Mouse (Mus musculus): Measurements from ENCODE around the gene Synpo2l.
"Not testable (repeated sequence)": the region's sequence is repeated elsewhere in the genome, so short reads cannot be mapped to it uniquely, and the experiment has no call there.

Synpo2l gene

GRCm38 (mm10) chr14:20645547-20645946 is 22.6 kb downstream of the Synpo2l start:
- intact Hi-C loops (cut with DNase I) = no loop called here

- intact Hi-C loops (cut with DNase I) = no loop called here
Observed at GRCm38 (mm10) chr14:20641438-20641875, 26.7 kb downstream of the Synpo2l start.

DNA sequence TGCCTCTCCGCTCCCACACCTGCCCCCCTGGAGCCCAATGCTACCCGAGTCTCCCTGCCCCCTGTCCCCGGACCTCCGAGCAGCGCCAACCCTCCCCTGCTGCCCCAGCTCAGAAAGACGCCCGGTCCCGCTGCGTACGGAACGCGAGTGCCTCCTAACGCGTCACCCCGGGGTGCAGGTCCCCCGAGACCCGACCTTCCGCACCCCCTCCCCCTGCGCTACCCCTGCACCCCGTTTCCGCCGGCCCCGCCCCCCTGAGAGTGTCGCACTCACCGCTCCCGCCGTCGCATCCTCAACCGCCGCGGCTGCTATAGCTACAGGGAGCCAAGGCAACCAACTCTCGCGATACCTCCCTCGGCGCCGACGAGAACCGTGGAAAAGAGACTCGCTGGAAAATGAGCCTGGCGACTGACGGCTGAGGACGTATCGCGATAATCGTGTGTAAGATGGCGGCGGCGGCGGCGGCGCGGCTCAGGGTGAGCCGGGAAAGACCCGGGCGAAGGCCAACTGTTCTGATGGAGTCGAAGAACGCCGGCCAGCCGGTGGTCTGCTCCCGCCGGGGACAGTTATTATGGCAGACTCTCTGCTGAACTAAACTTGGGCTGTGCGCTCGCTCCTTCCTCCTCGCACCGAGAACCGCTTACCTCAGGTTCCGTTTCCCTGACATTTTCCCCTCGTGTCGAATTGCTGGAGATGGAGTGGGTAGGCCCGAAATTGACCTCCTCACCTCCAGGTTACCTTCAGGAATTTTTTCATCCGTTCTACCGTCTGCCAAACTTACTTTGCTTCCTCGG is 27.3 kb downstream of the Synpo2l start, which contains the start of gene Usp54:
Gene Usp54, minus strand, starts transcription at position 420 of the 794 bp plus-strand sequence.
- intact Hi-C loops (cut with DNase I) = no loop called here

GRCm38 (mm10) chr14:20639918-20640619 is 28.1 kb downstream of the Synpo2l start:
- intact Hi-C loops (cut with DNase I) = no loop called here

GRCm38 (mm10) chr14:20638702-20639101 is 29.5 kb downstream of the Synpo2l start:
- intact Hi-C loops (cut with DNase I) = no loop called here

- intact Hi-C loops (cut with DNase I) = no loop called here
Observed at GRCm38 (mm10) chr14:20637818-20638574, 30.2 kb downstream of the Synpo2l start.

GRCm38 (mm10) chr14:20636968-20637367 is 31.2 kb downstream of the Synpo2l start:
- intact Hi-C loops (cut with DNase I) = not testable (repeated sequence)

GRCm38 (mm10) chr14:20635546-20635945 is 32.6 kb downstream of the Synpo2l start:
- intact Hi-C loops (cut with DNase I) = no loop called here

DNA sequence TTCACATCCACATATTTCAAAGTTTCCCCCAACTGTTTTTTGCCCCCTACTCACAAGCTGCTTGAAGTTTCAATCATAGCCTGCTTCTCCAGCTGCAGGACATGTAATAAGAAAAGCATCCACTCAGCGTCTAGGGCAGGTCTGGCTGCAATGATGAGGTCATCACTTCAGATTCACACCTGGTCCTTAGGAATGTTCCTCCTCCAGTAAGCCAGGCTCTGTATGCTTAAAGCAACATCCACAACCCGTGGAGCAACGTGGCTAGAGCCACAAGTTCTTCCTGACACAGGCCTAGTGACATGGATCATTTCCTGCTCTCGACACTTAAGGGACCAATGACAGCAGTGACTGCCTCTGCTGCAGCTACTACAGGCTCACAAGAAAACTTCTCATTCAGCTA is 36.9 kb downstream of the Synpo2l start:
- intact Hi-C loops (cut with DNase I) = no loop called here

- intact Hi-C loops (cut with DNase I) = no loop called here
Observed at GRCm38 (mm10) chr14:20626971-20627370, 41.2 kb downstream of the Synpo2l start.

GRCm38 (mm10) chr14:20626447-20626846 is 41.7 kb downstream of the Synpo2l start:
- intact Hi-C loops (cut with DNase I) = no loop called here

GRCm38 (mm10) chr14:20622907-20623306 is 45.2 kb downstream of the Synpo2l start:
- intact Hi-C loops (cut with DNase I) = no loop called here

DNA sequence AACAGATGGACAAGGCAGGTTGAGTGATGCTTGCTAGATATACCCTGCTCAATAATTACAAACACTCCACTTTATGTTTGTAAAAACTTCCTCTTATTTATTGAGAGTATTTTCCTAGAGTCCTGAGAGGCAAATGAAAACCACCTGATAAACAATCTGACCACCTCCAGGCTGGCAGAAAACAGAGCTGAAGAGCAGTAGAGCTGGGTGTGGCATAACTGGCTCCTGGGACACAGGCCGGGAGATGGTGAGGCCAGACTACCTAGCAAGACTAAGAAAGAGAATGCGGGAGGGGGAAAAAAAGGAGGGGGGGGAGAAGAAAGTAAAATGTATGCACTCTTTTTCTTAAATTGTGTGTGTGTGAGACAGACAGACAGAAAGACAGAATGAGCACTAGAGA is 45.7 kb downstream of the Synpo2l start:
- intact Hi-C loops (cut with DNase I) = no loop called here

DNA sequence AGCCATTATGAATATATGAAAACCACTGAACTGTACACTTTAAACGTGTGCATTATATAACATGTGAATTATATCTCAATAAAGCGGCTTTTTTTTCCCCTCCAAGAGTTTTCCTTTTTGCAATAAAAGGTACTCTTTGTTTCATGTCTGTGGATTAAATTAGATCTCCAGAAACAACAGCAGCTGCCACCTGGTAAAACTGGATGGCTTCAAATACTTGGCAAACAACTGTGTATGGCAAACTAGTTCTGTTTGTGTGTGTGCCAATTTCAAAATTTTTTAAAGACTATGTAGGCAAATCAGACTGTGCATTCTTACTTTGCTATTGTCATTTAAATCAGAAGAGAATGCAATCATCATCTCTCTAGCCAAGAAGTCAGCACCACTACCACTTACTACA is 46.3 kb downstream of the Synpo2l start:
- intact Hi-C loops (cut with DNase I) = no loop called here

- intact Hi-C loops (cut with DNase I) = no loop called here
Observed at GRCm38 (mm10) chr14:20619131-20619530, 49.0 kb downstream of the Synpo2l start.

- intact Hi-C loops (cut with DNase I) = no loop called here
Observed at GRCm38 (mm10) chr14:20618211-20618610, 49.9 kb downstream of the Synpo2l start.

DNA sequence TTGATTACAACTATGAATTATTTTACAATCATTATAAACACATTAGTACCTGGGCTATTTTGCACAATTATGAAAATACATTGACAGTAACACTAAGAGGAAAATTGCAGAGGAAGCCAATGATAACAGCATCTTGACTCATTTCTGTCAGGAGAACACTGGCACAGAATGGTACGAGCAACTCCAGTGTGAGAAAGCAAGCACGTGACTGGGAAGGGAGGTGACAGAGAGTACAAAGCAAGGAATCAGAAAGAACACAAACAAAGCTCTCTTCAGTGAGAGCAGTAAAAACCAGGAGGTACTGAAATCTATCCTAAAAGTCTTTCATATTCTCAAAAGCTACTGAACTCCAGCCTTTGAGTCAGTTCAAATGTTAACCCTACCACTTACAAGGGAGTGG is 51.7 kb downstream of the Synpo2l start:
- intact Hi-C loops (cut with DNase I) = no loop called here

DNA sequence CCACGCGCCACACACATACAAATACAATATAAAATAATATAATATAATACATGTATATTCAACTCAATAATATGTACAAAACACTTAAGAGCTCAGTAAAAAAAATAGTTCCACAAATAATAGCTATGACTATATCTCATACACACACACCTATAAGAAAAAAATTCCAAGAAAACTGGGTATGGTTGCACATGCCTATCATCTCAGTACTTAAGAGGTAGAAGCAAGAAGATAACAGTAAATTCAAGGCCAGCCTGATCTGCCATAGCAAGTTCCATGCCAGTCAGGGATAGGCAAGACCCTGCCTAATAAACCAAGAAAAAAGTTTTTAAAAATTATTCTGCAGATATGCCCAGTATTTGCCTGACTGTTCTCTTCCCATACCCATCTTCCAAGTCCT is 53.1 kb downstream of the Synpo2l start:
- intact Hi-C loops (cut with DNase I) = no loop called here

DNA sequence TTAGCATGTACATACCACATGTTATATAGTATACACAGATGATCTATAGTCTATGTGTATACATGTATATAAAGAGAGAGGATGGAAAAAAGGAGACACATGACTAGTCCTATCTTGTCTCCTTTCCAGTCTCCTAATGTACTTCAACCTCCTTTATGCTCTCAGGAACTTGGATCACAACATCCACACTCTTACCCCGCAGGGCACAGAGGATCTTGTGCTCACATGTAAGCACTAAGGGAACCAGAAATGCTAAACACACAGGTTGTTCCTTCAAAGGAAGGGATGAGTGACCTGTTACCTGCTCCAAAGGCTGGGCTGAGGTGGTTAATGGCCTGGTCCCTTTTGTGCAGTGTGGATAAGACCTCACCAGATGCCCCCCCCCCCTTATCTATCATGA is 55.3 kb downstream of the Synpo2l start:
- intact Hi-C loops (cut with DNase I) = no loop called here

- intact Hi-C loops (cut with DNase I) = no loop called here
Observed at GRCm38 (mm10) chr14:20610146-20610545, 58.0 kb downstream of the Synpo2l start.

DNA sequence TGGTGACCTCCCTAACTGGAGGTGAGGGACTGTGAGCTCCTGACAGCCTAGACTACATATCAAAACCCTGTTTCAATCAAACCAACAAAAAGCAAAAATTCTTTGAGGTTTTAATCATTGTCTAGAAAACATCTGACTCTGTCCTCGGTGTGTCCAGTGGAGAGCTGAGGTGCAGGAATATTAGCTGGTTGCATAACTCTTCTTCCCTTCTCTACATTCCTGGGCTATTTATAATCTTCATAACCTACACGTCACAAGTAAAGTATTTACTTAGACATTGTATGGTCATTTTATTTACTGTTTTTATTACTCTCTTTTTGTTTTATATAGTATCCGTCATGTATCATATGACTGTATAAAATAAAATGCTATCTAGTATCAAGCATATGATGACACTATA is 58.6 kb downstream of the Synpo2l start:
- intact Hi-C loops (cut with DNase I) = no loop called here
